Mouse (Mus musculus) cerebellum, postnatal 14 days (tissue): Measurements from ENCODE around the gene Kcnn3.

Source experiments
- DNase-seq, 2 experiments: peaks; one replicate each; pipeline ENCODE4 v3.0.0; 2021; ENCODE audit warnings: mixed read lengths in 2 of 2

Gene Kcnn3

DNA sequence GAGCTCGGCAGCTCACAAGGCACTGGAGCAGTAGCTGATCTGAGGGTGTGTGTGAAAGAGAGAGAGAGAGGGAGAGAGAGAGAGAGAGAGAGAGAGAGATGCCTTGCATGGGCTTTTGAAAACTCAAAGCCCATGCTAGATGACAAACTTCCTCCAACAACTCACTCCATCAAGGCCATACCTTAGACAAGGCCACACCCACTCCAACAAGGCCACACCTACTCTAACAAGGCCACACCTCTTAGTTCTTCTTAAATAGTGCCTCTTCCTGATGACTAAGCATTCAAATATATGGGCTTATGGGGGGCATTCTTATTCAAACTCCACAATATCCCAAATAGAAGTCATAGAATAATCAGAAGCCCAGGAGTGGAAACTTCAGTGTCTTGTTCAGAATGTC is 49.1 kb downstream of the Kcnn3 start:
- DNase-seq: no peak

DNA sequence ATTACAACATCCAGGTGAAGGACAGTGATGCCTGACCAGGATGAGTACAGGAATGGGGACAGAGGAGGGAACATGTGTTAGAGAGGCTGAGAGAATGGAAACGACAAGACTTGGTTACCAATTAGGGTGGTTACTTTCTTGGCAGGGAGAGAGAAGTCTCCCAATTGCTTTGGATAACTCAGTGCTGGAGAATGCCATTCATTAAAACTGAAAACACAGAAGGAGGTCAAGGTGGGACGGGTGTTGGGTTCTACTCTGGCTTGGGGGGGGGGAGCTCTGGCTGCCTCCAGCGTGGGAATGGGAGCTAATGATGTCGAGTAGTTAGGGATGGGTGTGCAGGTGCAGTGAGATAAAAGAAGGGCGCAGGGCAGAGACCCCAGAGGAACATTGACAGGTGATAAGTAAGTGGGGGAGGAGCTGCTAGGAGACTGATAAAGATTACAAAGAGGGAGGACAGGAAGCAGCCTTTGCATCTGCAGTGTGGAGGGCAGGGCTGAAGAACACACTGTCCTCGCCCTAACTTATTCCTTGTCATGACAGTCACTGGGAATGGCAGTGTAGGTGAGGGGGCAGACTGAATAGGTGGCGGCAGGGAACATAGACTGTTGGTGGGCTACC is 49.9 kb downstream of the Kcnn3 start:
- no peak for DNase-seq

DNA sequence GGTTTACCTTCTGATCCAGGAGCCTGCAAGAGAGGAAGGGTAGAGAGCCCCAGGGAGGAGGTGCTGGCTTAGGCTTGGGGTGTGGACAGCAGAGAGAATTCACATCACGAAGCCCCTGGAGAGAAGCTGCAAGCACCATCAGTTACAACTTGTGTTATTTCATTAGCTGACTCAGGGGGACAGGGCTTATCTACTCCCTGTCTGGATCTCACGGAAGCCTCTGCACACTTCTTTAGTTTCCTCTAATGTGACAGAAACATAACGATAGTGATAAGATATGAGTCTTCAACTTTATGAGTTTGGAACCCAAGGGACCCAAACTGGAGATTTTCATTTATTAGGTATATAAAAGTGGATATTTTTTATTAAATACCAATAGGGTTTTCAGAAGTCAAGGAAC is 50.4 kb downstream of the Kcnn3 start:
- DNase-seq: no peak

DNA sequence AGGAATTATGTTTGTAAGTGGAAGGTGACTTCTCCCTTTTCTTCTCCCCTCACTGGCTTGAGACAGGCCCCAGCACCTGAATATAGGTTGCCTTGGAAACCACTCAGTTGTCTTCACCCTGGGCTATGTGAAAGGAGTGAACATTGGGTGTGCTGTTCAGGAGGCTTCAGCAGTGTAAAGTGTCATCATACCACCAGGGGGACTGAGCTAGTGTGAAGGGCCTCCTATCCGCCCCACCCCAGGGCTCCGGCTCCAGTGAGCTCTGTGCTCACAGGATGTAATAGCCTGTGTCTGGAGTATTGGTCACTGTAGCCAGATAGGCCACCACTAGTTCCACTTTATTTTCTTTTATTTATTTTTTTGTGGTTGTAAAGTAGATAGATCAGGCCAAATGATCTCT is 54.3 kb downstream of the Kcnn3 start:
- no peak for DNase-seq

DNA sequence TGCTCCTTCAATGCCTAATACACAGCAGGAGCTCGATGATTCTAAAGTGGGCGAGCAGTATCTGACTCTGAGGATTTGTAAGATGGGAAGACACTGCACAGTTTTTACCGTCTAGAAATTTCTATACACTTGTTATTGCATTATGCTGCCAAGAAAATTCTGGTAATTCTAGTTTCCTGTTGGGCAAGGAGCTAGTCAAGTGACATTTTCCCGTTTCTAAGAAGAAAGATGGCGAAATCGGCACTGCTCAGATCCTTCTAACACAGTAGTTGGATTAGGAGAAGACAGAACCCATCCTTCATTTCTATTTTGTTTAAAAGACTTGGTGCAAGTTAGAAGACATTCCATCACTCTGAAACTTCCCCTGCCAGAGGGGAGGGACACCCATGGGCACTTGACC is 56.4 kb downstream of the Kcnn3 start:
- DNase-seq: no peak

DNA sequence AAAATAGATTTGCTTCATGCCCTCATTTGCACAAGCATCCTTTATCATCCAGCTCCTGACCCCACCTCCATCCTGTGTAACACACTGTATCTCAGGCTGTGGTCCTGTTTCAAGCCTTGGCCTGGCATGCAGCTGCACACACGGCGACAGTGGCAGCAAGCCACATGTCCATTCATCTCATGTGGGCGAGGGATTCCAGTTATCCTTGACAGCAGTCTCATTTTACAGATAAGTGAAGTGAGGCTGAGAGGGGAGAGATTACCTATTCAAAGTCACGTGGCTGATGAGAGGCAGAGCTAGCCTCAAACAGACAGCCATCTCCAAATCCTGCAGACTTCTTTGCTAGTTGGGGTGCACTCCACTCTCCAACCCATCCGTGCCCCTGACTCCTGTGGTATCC is 57.2 kb downstream of the Kcnn3 start:
- DNase-seq: no peak

DNA sequence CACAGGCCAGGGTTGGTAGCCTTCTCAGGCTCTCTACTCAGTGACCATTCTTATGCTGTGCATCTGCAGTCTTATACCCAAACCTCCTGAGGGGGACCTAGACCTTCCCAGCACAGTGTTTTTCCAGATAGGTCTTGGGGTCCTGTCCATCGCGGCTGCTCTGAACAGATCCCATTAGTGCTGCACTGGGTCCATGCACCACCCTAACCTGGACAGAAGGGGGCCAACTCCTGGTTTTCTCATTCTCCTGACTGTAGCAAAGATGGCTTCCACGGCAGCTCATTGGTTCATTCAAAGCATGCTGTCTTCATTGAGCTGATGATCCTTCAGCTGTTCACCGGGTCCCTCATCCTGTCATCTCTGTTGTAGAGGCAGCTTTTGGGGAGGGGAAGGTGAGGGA is 58.1 kb downstream of the Kcnn3 start:
- no peak for DNase-seq

DNA sequence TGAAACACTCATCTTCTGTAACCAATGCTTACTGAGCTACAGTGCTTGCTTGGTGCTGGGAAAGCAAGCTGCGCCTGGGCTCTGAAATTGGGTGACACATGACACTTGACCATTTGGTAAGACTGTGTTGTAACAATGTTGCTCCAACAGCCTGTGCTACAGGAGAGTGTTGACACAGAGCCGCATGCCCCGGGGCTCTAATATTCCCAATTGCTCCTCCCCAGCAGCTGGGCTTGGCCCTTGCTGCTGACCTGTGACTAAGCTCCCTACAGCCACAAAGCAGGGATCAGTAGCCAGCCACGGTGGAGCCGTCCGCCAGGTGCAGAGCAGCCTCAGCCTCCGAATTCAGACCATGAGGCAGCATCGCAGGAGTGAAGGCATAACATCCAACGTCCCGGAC is 58.8 kb downstream of the Kcnn3 start:
- no peak for DNase-seq

DNA sequence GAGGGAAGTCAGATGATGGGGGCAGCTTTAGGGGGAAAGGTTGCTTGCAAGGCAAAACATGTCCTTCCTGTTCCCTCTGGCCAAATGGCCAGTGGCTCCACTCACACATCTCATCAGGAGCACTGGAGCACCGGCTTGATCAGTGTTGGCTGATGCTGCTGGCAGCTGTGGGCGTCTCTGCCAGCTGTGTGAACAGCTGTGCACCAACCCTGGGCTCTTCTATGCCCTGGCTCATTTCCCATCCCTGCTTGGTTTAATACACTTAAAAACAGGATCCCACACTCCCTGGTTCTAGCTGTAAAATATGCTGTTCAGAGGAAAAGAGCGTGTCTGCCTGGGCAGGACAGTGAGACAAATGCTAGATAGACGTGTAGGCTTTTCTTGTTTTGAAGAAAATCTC is 64.3 kb downstream of the Kcnn3 start:
- DNase-seq: no peak

DNA sequence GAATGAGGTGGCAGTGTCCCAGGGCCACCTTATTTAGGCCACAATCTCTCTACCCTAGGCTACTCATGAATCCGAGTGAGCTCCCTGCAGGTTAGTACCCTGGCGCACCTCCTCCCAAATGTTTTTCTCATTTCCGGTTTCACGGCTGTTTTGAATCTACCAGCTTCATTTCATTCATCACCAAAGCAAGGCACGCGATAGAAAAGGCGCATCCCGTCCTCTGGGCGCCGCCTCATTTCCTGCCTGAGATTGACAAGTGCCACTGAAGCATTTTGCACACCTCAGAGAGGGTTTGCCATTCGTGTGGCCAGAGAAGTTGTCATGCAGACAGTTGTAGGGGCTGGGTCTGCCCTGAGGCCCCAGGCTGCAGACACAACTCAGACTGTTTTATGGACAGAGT is 68.5 kb downstream of the Kcnn3 start:
- DNase-seq: no peak

DNA sequence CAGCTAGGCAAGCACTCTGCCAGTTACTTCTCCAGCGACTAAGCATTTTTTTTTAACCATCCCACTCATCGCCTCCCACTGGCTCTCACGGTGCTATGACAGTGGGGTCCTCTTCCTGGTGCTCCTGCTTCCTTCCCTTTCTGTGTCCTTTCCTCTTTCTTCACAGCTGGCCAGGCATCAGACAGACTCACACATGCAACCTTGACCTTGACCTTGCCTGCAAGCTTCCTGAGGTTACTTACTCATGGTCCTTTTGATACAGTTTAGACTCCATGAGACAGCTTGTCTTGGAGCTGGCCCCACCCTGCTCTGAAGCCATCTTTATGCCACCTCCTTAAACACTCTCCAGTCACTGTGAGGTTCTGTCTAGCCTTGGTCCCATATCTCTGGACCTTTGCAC is 69.4 kb downstream of the Kcnn3 start:
- no peak for DNase-seq

DNA sequence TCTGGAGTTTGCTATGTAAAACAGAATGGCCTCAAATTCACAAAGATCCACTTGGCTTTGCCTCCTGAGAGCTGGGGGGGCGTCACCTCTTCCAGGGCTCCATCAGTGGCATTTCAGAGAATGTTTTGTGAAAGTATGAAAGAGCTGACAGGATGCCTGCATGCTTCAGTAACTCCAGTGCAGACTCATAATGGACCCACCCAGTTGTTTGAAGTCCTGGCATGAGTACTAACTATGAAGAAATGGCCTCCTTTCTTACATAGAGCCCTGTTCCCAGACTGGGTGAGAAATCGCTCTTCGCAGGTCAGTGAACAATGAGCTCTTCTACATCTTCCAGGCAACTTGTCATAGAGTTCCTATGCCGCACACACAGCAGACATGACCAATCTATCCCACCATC is 70.4 kb downstream of the Kcnn3 start:
- DNase-seq: no peak

DNA sequence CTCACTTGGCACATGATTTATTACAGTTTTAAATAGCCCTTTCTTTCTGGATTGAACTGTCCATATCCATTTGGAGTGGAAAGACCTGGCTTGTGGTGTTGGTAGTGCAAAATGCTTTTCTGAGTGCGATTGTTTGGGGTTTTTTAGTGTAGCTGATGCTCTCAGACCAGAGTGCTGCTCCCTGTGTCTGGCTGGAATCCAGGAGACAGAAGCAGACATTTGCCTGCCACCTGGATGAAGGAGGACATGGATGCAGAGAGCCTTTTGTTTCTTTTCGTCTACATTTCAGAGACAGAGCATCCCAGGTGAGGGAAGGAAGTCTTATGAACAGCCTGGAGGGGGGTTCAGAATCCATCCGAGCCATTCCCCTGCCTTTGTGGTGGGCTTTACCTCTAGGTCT is 71.5 kb downstream of the Kcnn3 start:
- DNase-seq: peak; percentile 62 to 71

DNA sequence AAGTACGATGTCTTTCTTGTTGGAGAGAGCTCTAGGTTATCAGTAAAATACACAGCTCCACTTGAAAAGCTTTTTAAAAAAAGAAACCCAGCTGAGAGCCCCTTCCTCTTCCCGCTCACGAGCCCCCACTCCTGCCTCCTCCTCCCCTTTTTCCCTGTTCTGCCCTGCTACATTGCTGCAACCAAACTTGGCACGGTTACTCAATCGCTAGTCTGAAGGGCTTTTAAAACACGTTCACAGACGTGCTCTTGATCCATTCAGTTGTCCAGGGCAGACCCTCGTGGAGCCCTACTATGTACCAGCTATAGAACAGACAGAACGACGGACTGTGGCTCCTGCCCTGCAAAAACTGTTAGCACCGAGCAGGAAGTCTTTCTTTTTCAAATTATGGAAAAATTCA is 72.8 kb downstream of the Kcnn3 start:
- DNase-seq: no peak

DNA sequence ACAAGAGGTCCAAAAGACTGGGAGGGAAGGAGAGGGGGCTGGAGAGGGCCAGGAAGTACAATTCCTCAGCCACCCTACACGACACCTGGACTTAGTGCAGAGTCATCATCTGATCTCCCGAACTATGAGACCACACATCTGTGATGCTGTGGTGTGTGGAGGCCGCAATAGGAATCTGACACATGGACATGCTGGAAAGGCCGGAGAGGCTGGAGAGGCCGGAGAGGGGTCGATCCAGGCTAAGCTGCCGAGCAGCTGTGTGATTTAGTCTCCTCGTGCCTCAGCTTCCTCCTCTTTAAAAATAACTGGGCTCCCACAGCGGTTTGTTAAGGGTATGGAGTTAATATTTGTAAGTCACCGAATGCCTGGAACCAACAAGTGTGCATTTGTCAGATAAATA is 73.6 kb downstream of the Kcnn3 start:
- DNase-seq: no peak

DNA sequence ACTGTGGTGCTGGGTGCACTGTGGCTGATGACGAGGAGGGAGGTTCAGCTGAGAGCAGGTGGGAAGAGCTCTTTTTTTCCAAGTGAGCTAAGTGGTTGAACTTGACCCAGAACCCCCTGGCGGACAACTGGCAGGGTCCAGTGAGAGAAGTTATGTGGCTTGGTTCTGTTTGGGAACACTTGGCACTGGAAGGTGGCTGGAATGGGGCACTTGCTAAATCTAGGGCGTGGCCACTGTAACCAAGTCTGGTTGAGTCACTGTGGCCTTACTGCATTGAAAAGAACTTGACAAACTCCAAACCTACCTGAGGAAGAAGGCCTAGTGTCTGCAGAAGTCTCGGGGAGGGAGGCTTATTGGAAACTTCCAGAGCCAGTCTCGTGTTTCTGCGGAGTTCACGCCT is 78.4 kb downstream of the Kcnn3 start:
- DNase-seq: no peak

DNA sequence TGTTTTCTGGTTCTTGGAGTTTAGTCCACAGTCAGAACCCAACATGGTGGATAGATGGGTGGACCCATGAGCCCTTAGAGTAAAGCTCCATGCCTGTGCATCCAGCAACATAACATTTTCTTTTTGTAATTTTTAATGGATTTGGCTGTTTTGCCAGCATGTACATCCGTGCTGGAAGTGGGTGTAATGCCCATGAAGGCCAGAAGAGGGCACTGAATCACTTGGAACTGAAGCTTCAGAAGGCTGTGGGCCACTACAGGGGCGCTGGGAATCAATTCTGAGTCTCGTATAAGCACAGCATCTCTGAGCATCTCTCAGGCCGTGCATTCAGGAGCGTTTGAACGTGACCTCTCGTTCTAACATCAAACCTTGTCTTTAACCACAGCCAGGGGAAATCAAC is 79.0 kb downstream of the Kcnn3 start:
- DNase-seq: no peak

DNA sequence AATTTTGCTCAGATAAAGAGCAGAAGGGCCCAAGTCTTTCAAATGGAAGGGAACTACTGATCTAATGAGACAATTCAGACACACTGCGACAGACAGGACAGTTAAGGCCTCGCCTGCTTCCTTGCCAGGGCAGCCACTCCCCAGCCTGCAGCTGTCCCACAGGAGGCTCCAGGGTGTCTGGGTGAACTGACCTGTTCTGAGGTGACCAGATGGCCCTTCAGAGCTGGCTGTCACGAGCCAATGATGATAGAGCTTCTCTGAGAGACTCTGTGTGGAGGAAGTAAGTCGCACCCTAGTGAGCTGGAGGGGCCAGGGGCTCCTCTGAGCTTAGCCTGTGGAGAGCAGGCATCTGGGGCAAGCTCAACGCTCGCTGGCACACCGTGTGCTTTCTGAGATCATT is 81.1 kb downstream of the Kcnn3 start:
- no peak for DNase-seq

DNA sequence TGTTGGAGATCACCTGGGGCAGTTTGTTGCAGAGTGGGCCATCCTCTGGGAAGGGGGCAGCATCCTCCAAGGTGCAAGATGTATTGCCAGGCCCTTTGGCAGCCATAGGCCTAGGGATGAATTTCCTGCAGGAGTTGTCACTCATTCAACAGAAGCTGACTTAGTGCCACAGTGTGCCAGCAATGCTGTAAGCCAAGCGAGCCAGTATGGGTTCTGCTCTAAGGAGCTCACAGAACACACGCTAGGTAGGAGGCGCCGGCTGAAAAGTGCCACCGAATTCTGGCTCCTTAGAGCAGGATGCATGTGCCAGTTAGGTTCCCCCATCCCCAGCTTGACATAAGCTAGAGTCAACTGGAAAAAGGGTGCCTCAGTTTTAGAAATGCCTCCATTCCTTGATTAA is 83.3 kb downstream of the Kcnn3 start:
- peak in 1 of 2 experiments; percentile 57 for DNase-seq

DNA sequence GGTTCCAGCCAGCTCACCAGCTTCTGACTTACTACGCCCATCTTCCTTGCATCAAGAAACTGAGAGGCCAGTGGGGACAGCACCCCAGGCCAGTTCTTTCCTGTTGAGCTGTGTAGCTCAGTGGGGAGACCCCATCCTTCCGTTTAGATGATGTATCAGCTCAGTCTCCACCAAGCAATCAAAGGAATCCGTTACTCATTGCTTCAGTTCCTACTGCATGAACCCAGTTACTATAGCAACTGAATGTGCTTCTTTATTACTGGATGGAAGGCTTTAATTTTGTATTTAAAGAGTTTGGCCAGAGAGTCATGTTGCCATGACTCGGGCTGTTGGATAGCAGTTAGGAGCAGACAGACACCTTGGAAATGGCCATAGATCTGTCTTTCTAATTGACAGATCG is 85.3 kb downstream of the Kcnn3 start:
- DNase-seq: no peak

DNA sequence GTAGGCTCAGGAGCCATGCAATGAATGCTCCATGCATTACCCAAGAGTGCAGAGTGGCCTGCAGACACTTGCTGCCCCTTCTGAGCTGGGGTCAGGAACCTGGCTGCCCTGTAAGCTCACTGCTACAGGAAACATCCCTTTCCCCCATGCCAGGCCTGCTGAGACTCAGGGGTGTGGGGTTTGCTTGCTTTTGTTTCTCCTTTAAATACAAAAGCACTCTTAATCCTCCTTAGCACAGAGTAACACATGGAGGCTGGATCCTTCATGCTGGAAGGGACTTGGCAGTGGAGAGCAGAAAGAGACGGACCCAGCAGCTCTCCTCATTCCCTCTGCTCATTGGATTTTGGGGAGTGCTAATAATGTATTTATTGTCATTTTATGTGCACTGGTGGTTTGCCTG is 87.4 kb downstream of the Kcnn3 start:
- DNase-seq: no peak

DNA sequence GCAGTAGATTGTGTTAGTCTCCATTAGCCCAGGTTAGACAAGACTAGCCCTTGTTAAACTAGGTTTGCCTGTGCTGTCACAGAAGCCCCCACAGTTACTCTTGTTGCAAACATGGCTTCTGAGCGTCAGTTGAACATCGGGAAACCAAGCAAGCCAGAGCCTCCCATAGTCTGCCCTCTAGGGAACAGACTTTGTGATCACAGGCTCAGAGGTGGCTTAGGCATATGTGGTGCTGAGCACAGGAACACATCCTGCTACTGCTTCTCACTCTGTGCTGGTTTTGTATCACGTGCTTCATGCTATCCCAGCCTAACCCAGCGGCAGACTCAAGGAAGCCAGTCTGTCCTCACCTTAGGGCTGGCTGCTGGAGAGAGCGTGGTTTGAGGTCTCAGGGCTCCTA is 92.1 kb downstream of the Kcnn3 start:
- DNase-seq: no peak

DNA sequence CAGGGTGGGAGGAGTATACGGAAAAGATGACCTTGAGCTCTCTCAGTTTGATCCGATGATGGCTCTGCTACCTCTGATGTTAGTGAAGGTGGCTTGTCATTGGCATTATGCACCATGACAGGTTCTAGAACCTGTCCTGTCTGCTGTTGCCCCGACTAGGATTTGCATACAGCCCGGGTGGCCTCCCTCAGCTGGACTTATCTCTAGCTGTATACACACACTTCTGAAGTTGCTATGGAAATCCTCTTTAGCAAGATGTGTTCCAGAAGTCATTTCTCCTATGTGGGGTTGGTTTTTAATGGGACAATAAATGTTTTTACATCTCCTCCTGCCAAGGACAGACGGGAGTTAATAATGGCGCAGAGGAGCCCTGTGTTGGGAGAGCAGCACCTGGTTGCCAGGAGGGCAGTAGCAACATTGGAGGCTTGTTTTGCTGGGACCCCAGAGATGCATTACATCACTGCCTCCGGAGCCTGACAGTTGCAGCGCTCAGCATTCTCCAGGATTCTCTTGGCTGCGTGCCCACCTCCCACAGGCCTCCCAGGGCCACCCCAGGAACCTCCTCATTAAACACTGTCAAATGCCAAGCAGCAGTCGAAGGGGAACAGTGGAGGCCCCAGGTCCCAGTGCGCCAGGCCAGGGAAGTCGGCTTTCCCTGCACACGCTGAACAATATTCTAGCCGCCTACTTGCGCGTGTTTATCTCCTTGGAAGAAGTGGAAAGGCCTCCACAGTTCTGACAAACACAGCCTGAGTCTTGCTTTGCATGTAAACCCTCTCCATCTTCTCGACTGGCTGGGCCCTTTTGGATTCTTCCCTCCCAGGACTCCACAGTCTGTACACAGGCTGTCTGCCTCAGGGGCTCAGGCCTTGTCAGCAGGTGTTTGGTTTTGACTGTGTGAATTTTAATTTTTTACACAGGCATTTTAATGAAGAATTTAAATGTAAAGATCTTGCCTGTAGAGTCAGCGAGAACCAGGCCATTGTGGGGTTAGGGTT is 93.9 kb downstream of the Kcnn3 start:
- peak; percentile 52 to 71 for DNase-seq

DNA sequence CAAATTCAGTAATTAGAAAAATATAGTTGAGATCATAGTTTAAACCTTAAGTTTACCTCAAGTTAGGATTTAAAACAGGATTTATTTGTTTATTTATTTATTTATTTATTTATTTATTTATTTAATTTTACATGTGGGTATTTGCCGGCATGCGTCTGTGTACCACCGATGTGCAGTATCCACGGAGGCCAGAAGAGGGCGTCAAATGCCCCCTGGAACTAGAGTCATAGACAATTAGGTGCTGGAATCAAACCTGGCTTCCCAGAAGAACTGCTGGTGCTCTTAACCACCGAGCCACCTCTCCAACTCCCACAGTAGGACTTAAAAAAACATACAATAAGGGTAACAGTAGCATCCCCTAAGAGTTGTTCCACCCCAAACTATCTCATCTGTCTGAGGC is 96.9 kb downstream of the Kcnn3 start:
- DNase-seq: no peak

DNA sequence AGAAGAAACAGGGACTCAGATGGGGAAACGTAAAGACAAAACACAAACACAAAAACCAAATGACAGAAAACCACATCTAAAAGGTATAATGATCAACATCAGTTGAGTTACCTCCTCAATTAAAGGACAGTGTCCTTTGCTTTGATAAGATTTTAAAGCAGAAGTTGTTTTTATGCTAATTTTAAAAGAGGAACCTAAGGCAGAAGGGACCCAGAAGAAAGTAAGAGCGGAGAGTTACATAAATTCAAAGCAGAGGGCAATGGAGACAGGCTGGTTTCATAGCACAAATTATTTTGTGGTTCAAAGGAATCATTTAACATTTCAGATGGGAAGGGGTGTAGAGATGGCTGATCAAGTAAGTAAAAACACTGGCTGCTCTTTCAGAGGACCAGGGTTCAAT is 97.4 kb downstream of the Kcnn3 start:
- DNase-seq: no peak
